In the genomic region with DNA sequence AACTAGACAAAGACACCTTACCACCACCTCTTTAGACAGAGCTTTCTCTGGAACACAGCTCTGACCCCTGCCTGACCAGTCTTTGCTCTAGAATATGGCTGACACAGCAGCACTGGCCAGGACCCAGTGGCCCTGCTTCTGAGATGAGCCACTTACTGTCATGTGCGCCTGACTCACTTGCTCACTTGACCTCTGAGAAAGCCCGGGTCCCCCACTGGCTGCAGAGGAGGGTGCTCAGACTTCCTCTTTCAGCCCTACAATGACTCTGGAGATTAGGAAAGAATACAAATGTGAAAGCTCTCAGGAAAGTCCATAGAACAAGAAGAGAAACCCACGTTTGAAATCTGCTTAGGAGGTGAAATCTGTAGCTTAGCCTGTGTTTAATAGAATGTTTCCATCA, we compare ENCODE assay signal across 8 mouse cellular contexts. TPM values are rescaled to one million over a fixed set of nuclear protein-coding genes. Genes with fewer than 3 reads are reported as not detected.
DNase-seq lines count a peak whose midpoint lies in the region; ATAC-seq and TF ChIP-seq lines count a peak whose summit lies in the region.

No protein-coding gene starts in this region.

- no peaks in the 10 kb centered on the region for H3K9me3 ChIP-seq in liver, embryonic 11.5 days (ENCODE audit: control insufficient read depth, low read length)
- H3K9me3 ChIP-seq in heart, postnatal 0 days (replicated peaks; ENCODE audit: control insufficient read depth, low read length) = no peaks in the 10 kb centered on the region

- no peak overlapping the region for H3K9ac ChIP-seq in liver, embryonic 11.5 days (ENCODE audit: low read depth, low read length)
- H3K9ac ChIP-seq in heart, postnatal 0 days (replicated peaks; ENCODE audit: low read depth, low read length) = no peak overlapping the region

- H3K4me2 ChIP-seq in liver, embryonic 11.5 days = no peak overlapping the region
- no peak overlapping the region for H3K4me2 ChIP-seq in heart, postnatal 0 days (ENCODE audit: low read depth, low read length)

- H3K36me3 ChIP-seq in liver, embryonic 11.5 days (ENCODE audit: control insufficient read depth, insufficient read depth, low read length) = peaks cover 2% of the 10 kb centered on the region; the same call in 1 of the 2 replicates
- peaks cover 34% of the 10 kb centered on the region for H3K36me3 ChIP-seq in heart, postnatal 0 days (replicated peaks; ENCODE audit: control insufficient read depth, insufficient read depth, low read length)
- H3K36me3 ChIP-seq in thymus, adult 2 months (ENCODE audit: control insufficient read depth, insufficient read depth, low read length) = no peaks in the 10 kb centered on the region

- no peak for TF ChIP-seq EP300 in heart, postnatal 0 days (IDR thresholded peaks at IDR 0.05; ENCODE audit: low read depth)

- TF ChIP-seq CTCF in heart, postnatal 0 days (IDR thresholded peaks at IDR 0.05; ENCODE audit: low read depth) = no peak
- no peak for TF ChIP-seq CTCF in left cerebral cortex, adult 2 months (IDR thresholded peaks at IDR 0.05)
- no peak for TF ChIP-seq CTCF in thymus, adult 2 months (IDR thresholded peaks at IDR 0.05; ENCODE audit: borderline replicate concordance, control insufficient read depth, extremely low read depth, insufficient read depth, low read length, poor library complexity)

- H3K27me3 ChIP-seq in liver, embryonic 11.5 days (replicated peaks; ENCODE audit: control insufficient read depth, insufficient read depth, low read length) = no peaks in the 10 kb centered on the region
- H3K27me3 ChIP-seq in heart, postnatal 0 days (ENCODE audit: control insufficient read depth, insufficient read depth, low read length) = no peaks in the 10 kb centered on the region
- H3K27me3 ChIP-seq in thymus, adult 2 months (ENCODE audit: control insufficient read depth, insufficient read depth, low read length) = no peaks in the 10 kb centered on the region

- 43% methylated on average over 3 of the region's 3 CpGs for WGBS in liver, embryonic 11.5 days
- 27% methylated on average over 3 of the region's 3 CpGs for WGBS in heart, postnatal 0 days
- WGBS in thymus, adult 2 months = 43% methylated on average over 3 of the region's 3 CpGs

- peak; percentile 22 for DNase-seq in liver
- DNase-seq in liver, embryonic 11.5 days (ENCODE audit: low spot score) = no peak
- peak; percentile 86 to 90 for DNase-seq in adrenal gland, adult (ENCODE audit: inconsistent age in 2 of 2, low spot score in 1 of 2)
- DNase-seq in heart, postnatal 0 days (ENCODE audit: low spot score) = peak; percentile 15
- DNase-seq in lung, postnatal 4 days = peak; percentile 51 to 56
- DNase-seq in left cerebral cortex, adult 2 months (ENCODE audit: extremely low spot score in 1 of 2, low spot score in 2 of 2) = no peak
- no peak for DNase-seq in thymus, adult 2 months

- no peak overlapping the region for H3K4me3 ChIP-seq in liver, embryonic 11.5 days (ENCODE audit: low read depth, low read length)
- no peak overlapping the region for H3K4me3 ChIP-seq in heart, postnatal 0 days (ENCODE audit: low read depth, low read length)
- no peak overlapping the region for H3K4me3 ChIP-seq in left cerebral cortex, adult 2 months
- no peak overlapping the region for H3K4me3 ChIP-seq in thymus, adult 2 months (ENCODE audit: control insufficient read depth, insufficient read depth, low read length)

- ATAC-seq in liver, embryonic 11.5 days (replicated peaks; ENCODE audit: low FRiP score) = no peak; the same call in 1 of the 2 replicates
- peak; percentile 63 for ATAC-seq in heart, postnatal 0 days (ENCODE audit: insufficient read depth, low read depth)
- ATAC-seq in CD4-positive, CD25-positive, alpha-beta regulatory T cell, adult 4 months = no peak

- TF ChIP-seq POLR2A in thymus, adult 2 months (IDR thresholded peaks at IDR 0.05; ENCODE audit: control insufficient read depth, extremely low read depth, insufficient read depth, low read length, poor library complexity) = no peak

- intact Hi-C loops in left cerebral cortex, adult 2 months (cut with DNase I) = no loop called here

- H3K27ac ChIP-seq in liver, embryonic 11.5 days (ENCODE audit: low read depth, low read length) = no peak overlapping the region
- peak overlapping the region; percentile 55; the same call in 1 of the 2 replicates for H3K27ac ChIP-seq in heart, postnatal 0 days (ENCODE audit: low read depth)
- H3K27ac ChIP-seq in left cerebral cortex, adult 2 months = no peak overlapping the region
- no peak overlapping the region for H3K27ac ChIP-seq in thymus, adult 2 months (ENCODE audit: control insufficient read depth, insufficient read depth, low read length)

- peaks cover 6% of the 10 kb centered on the region for H3K4me1 ChIP-seq in liver, embryonic 11.5 days (replicated peaks; ENCODE audit: control insufficient read depth, insufficient read depth, low read length)
- no peaks in the 10 kb centered on the region for H3K4me1 ChIP-seq in heart, postnatal 0 days (ENCODE audit: control insufficient read depth, insufficient read depth)
- no peaks in the 10 kb centered on the region for H3K4me1 ChIP-seq in thymus, adult 2 months (replicated peaks; ENCODE audit: control insufficient read depth, insufficient read depth, low read length)

RNA-seq across cellular contexts. Expression of gene Grsf1, which starts 45.1 kb away (rescaled TPM):
- polyA plus RNA-seq in liver, embryonic 11.5 days (2014; fragmentation: Nextera tagmentation; extraction: Ambion mirVana) = 53.8 and 62.2 TPM in 2 replicates
- total RNA-seq in heart, postnatal 0 days (2014; rRNA removed; ENCODE audit: low replicate concordance) = 68.2 and 83.1 TPM in 2 replicates
- polyA plus RNA-seq in heart, postnatal 0 days (2015; fragmentation: Nextera tagmentation; extraction: Ambion mirVana) = 112 and 125 TPM in 2 replicates
- polyA plus RNA-seq in CD4-positive, CD25-positive, alpha-beta regulatory T cell, adult 4 months (2017; shearing (Covaris generic)) = 10 to 100 TPM in 1 of 2 experiments, 1 to 10 TPM in 1; 6.4 to 10.0 TPM
- total RNA-seq in left cerebral cortex, adult 2 months (2021) = 100 to 1,000 TPM in 1 of 2 experiments, 10 to 100 TPM in 1; 92.2 to 107 TPM
- polyA plus RNA-seq in thymus, adult 2 months (2012; rRNA removed) = 27.3 and 42.0 TPM in 2 replicates

Comparison
In these comparisons a context has a peak if more than half of its experiments do, and no peak if none do; other contexts are left out.
1. DNase-seq: peak in liver (single experiment), adrenal gland, adult (2 of 2), heart, postnatal 0 days (single experiment) and lung, postnatal 4 days (2 of 2); none in liver, embryonic 11.5 days (single experiment), left cerebral cortex, adult 2 months (0 of 2) and thymus, adult 2 months (single experiment).